ENCODE assay signal across 8 mouse cellular contexts in genomic region chr11:116647340-116647991, GRCm38 (mm10). TPM values are rescaled to one million over a fixed set of nuclear protein-coding genes. Genes with fewer than 3 reads are reported as not detected.
DNase-seq lines count a peak whose midpoint lies in the region; ATAC-seq and TF ChIP-seq lines count a peak whose summit lies in the region.

No protein-coding gene starts in this region.

- peak overlapping the region; percentile 76 for H3K27ac ChIP-seq in hindbrain, embryonic 10.5 days
- no peak overlapping the region for H3K27ac ChIP-seq in hindbrain, embryonic 13.5 days
- H3K27ac ChIP-seq in embryonic facial prominence, embryonic 11.5 days (replicated peaks; ENCODE audit: low read depth, low read length) = peak overlapping the region; percentile 73
- H3K27ac ChIP-seq in lung, embryonic 14.5 days (ENCODE audit: low read depth) = peak overlapping the region; percentile 82

- no peak for ATAC-seq in hindbrain, embryonic 13.5 days (ENCODE audit: low FRiP score)
- no peak for ATAC-seq in embryonic facial prominence, embryonic 11.5 days (replicated peaks; ENCODE audit: insufficient number of reproducible peaks, low FRiP score, low TSS enrichment, low read depth)
- ATAC-seq in lung, embryonic 14.5 days (ENCODE audit: insufficient read depth) = peak; percentile 43

- no peak overlapping the region for H3K9ac ChIP-seq in hindbrain, embryonic 13.5 days
- H3K9ac ChIP-seq in embryonic facial prominence, embryonic 11.5 days (replicated peaks; ENCODE audit: low read length) = peak overlapping the region; percentile 22; the same call in 1 of the 2 replicates
- no peak overlapping the region for H3K9ac ChIP-seq in lung, embryonic 14.5 days

- intact Hi-C loops in heart, postnatal 14 days (cut with DNase I) = no loop called here

- 60% methylated on average over 11 of the region's 11 CpGs for WGBS in hindbrain, embryonic 10.5 days
- WGBS in hindbrain, embryonic 13.5 days = 67% methylated on average over 11 of the region's 11 CpGs
- WGBS in embryonic facial prominence, embryonic 11.5 days = 43% methylated on average over 11 of the region's 11 CpGs
- 28% methylated on average over 11 of the region's 11 CpGs for WGBS in lung, embryonic 14.5 days

- H3K4me3 ChIP-seq in hindbrain, embryonic 10.5 days = no peak overlapping the region
- H3K4me3 ChIP-seq in hindbrain, embryonic 13.5 days = no peak overlapping the region
- no peak overlapping the region for H3K4me3 ChIP-seq in embryonic facial prominence, embryonic 11.5 days (ENCODE audit: low read depth, low read length)
- no peak overlapping the region for H3K4me3 ChIP-seq in lung, embryonic 14.5 days (ENCODE audit: low read depth, low read length)

- no peak overlapping the region for H3K4me2 ChIP-seq in hindbrain, embryonic 13.5 days
- H3K4me2 ChIP-seq in embryonic facial prominence, embryonic 11.5 days (ENCODE audit: low read depth, low read length) = no peak overlapping the region
- H3K4me2 ChIP-seq in lung, embryonic 14.5 days = no peak overlapping the region; the same call in 1 of the 2 replicates

- TF ChIP-seq CTCF in lung, embryonic 14.5 days (IDR thresholded peaks at IDR 0.05; ENCODE audit: low read depth) = peak; percentile 37

- no peaks in the 10 kb centered on the region for H3K9me3 ChIP-seq in hindbrain, embryonic 10.5 days
- H3K9me3 ChIP-seq in hindbrain, embryonic 13.5 days = no peaks in the 10 kb centered on the region
- H3K9me3 ChIP-seq in embryonic facial prominence, embryonic 11.5 days (replicated peaks; ENCODE audit: control insufficient read depth, low read length) = no peaks in the 10 kb centered on the region
- H3K9me3 ChIP-seq in lung, embryonic 14.5 days (ENCODE audit: low read depth, low read length) = no peaks in the 10 kb centered on the region

- H3K27me3 ChIP-seq in hindbrain, embryonic 10.5 days (ENCODE audit: insufficient read depth, poor library complexity, severe bottlenecking) = peaks cover 62% of the 10 kb centered on the region
- H3K27me3 ChIP-seq in hindbrain, embryonic 13.5 days = peaks cover 40% of the 10 kb centered on the region
- H3K27me3 ChIP-seq in embryonic facial prominence, embryonic 11.5 days (ENCODE audit: control insufficient read depth, insufficient read depth, low read length) = peaks cover under 1% of the 10 kb centered on the region; the same call in 1 of the 2 replicates
- peaks cover 10% of the 10 kb centered on the region for H3K27me3 ChIP-seq in lung, embryonic 14.5 days (ENCODE audit: insufficient read depth, low read length)

- peak; percentile 29 for DNase-seq in hindbrain, embryonic 10.5 days (ENCODE audit: low spot score)
- peak; percentile 77 for DNase-seq in embryonic facial prominence, embryonic 11.5 days (ENCODE audit: low spot score)
- DNase-seq in heart, postnatal 14 days = peak; percentile 71 to 72
- peak; percentile 72 for DNase-seq in lung, embryonic 14.5 days
- DNase-seq in cerebellum, adult 18-20 months = no peak
- DNase-seq in cerebellum, postnatal 4 days (ENCODE audit: low spot score in 2 of 2) = no peak
- DNase-seq in adrenal gland, postnatal 14 days = no peak

- peaks cover 80% of the 10 kb centered on the region for H3K4me1 ChIP-seq in hindbrain, embryonic 10.5 days (replicated peaks)
- H3K4me1 ChIP-seq in hindbrain, embryonic 13.5 days (replicated peaks) = peaks cover 31% of the 10 kb centered on the region
- H3K4me1 ChIP-seq in embryonic facial prominence, embryonic 11.5 days (ENCODE audit: control insufficient read depth, insufficient read depth, low read length) = peaks cover 31% of the 10 kb centered on the region
- peaks cover 23% of the 10 kb centered on the region; the same call in 1 of the 2 replicates for H3K4me1 ChIP-seq in lung, embryonic 14.5 days (ENCODE audit: insufficient read depth)

- no peaks in the 10 kb centered on the region for H3K36me3 ChIP-seq in hindbrain, embryonic 10.5 days
- peaks cover 5% of the 10 kb centered on the region for H3K36me3 ChIP-seq in hindbrain, embryonic 13.5 days
- H3K36me3 ChIP-seq in embryonic facial prominence, embryonic 11.5 days (replicated peaks; ENCODE audit: control insufficient read depth, insufficient read depth, low read depth, low read length) = no peaks in the 10 kb centered on the region
- no peaks in the 10 kb centered on the region for H3K36me3 ChIP-seq in lung, embryonic 14.5 days (ENCODE audit: insufficient read depth)

RNA-seq across cellular contexts. Expression of gene Prcd, which starts 5.9 kb away (rescaled TPM):
- polyA plus RNA-seq in hindbrain, embryonic 10.5 days (2016; fragmentation: Nextera tagmentation; extraction: Ambion mirVana) = 0.47 and 1.2 TPM in 2 replicates
- 1.2 and 1.4 TPM in 2 replicates for polyA plus RNA-seq in hindbrain, embryonic 13.5 days (2015; fragmentation: Nextera tagmentation; extraction: Ambion mirVana)
- polyA plus RNA-seq in embryonic facial prominence, embryonic 11.5 days (2014; fragmentation: Nextera tagmentation; extraction: Ambion mirVana) = 0.43 and 0.77 TPM in 2 replicates
- 1 to 10 TPM; 1.4 to 1.9 TPM for total RNA-seq in heart, postnatal 14 days (2021)
- 0.53 and 1.6 TPM in 2 replicates for polyA plus RNA-seq in lung, embryonic 14.5 days (2014; fragmentation: Nextera tagmentation; extraction: Ambion mirVana)
- total RNA-seq in adrenal gland, postnatal 14 days (2021) = 5.3 and 6.1 TPM in 2 replicates

RNA-seq across cellular contexts. Expression of gene Cygb, which starts 6.6 kb away (rescaled TPM):
- polyA plus RNA-seq in hindbrain, embryonic 10.5 days (2016; fragmentation: Nextera tagmentation; extraction: Ambion mirVana) = 3.5 and 3.8 TPM in 2 replicates
- 16.4 and 18.1 TPM in 2 replicates for polyA plus RNA-seq in hindbrain, embryonic 13.5 days (2015; fragmentation: Nextera tagmentation; extraction: Ambion mirVana)
- polyA plus RNA-seq in embryonic facial prominence, embryonic 11.5 days (2014; fragmentation: Nextera tagmentation; extraction: Ambion mirVana) = 3.5 and 3.8 TPM in 2 replicates
- total RNA-seq in heart, postnatal 14 days (2021) = 10 to 100 TPM; 50.4 to 57.4 TPM
- 9.5 and 10.0 TPM in 2 replicates for polyA plus RNA-seq in lung, embryonic 14.5 days (2014; fragmentation: Nextera tagmentation; extraction: Ambion mirVana)
- 30.9 and 35.0 TPM in 2 replicates for total RNA-seq in adrenal gland, postnatal 14 days (2021)

RNA-seq across cellular contexts. Expression of gene Rhbdf2, which starts 20.6 kb away (rescaled TPM):
- 3.8 and 6.6 TPM in 2 replicates for polyA plus RNA-seq in hindbrain, embryonic 10.5 days (2016; fragmentation: Nextera tagmentation; extraction: Ambion mirVana)
- polyA plus RNA-seq in hindbrain, embryonic 13.5 days (2015; fragmentation: Nextera tagmentation; extraction: Ambion mirVana) = 1.8 and 2.1 TPM in 2 replicates
- 2.8 and 3.1 TPM in 2 replicates for polyA plus RNA-seq in embryonic facial prominence, embryonic 11.5 days (2014; fragmentation: Nextera tagmentation; extraction: Ambion mirVana)
- total RNA-seq in heart, postnatal 14 days (2021) = 10 to 100 TPM; 15.1 to 15.3 TPM
- 8.9 and 9.8 TPM in 2 replicates for polyA plus RNA-seq in lung, embryonic 14.5 days (2014; fragmentation: Nextera tagmentation; extraction: Ambion mirVana)
- 11.2 and 14.3 TPM in 2 replicates for total RNA-seq in adrenal gland, postnatal 14 days (2021)

Comparison
In these comparisons a context has a peak if more than half of its experiments do, and no peak if none do; other contexts are left out.
1. DNase-seq: peak in hindbrain, embryonic 10.5 days (single experiment), embryonic facial prominence, embryonic 11.5 days (single experiment), heart, postnatal 14 days (2 of 2) and lung, embryonic 14.5 days (single experiment); none in cerebellum, adult 18-20 months (0 of 2), cerebellum, postnatal 4 days (0 of 2) and adrenal gland, postnatal 14 days (single experiment).